Mouse (Mus musculus): ENCODE data around the gene Ppard. TPM values are rescaled to one million over a fixed set of nuclear protein-coding genes. Genes with fewer than 3 reads are reported as not detected.
"Not testable (repeated sequence)": the region's sequence is repeated elsewhere in the genome, so short reads cannot be mapped to it uniquely, and the experiment has no call there.

The Ppard gene
- polyA plus RNA-seq, 1 experiment from 2014 or later: 1.5 TPM

DNA sequence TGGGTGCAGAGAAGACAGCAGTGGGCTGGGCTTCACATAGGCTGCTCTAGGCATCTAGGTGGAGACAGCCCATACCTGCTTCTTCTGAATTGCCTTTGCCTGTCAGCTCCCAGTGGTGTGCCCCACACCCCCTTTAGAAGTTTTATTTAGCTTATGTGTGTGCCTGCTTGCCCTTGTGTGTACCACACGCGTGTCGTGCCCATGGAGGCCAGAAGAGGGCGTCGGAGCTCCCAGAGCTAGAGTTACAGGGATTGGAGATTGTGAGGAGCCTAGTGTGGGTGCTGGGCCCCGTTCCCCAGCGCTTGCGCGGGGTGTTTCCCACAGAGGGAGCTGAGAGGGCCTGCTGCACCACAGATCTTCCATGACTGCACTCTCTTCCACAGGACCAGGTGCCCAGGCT, 84.0 kb downstream of the Ppard start:
- H3K36me3 ChIP-seq: peaks cover 60% of the 10 kb centered on the region
- no peak overlapping the region for H3K27ac ChIP-seq (replicated peaks)

DNA sequence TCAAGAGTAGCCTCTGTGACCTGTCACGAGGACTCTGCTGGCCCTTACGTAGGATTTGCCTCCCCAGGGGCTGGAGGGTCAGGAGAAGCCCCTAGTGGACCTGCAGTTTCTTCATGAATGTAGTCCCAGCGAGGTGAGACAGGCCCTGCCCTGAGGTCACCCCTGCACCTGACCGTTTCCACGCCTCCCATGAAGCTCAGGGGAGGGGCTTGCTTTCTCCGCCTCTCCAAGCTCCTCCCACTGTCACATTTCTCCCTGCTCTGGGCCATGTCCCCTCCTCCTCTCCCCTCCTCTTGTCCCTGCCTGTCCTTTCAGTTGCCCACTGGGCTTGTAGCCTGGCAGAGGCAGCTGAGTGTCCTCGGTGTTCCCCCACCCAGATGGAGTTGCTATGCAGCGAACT, 84.6 kb downstream of the Ppard start:
- no peak for DNase-seq (ENCODE audit: low spot score)
- Histone ChIP-seq H3K4me3 (no peak overlapping the region), H3K27ac (replicated peaks) (no peak overlapping the region), H3K4me1 (peaks cover 42% of the 10 kb centered on the region), H3K9me3 (replicated peaks) (no peaks in the 10 kb centered on the region), H3K27me3 (ENCODE audit: low read depth, poor library complexity, severe bottlenecking) (no peaks in the 10 kb centered on the region), H3K36me3 (peaks cover 67% of the 10 kb centered on the region)
- 49% methylated on average over 8 of the region's 8 CpGs for WGBS

More for the DNA sequence above, 84.0 kb downstream of the Ppard start:
- no peaks in the 10 kb centered on the region for H3K27me3 ChIP-seq (ENCODE audit: low read depth, poor library complexity, severe bottlenecking)
- peaks cover 42% of the 10 kb centered on the region for H3K4me1 ChIP-seq
- no peaks in the 10 kb centered on the region for H3K9me3 ChIP-seq (replicated peaks)
- no peak for DNase-seq (ENCODE audit: low spot score)
- WGBS: 93% methylated on average over 9 of the region's 9 CpGs
- no peak overlapping the region; the same call in 1 of the 2 replicates for H3K4me3 ChIP-seq

DNA sequence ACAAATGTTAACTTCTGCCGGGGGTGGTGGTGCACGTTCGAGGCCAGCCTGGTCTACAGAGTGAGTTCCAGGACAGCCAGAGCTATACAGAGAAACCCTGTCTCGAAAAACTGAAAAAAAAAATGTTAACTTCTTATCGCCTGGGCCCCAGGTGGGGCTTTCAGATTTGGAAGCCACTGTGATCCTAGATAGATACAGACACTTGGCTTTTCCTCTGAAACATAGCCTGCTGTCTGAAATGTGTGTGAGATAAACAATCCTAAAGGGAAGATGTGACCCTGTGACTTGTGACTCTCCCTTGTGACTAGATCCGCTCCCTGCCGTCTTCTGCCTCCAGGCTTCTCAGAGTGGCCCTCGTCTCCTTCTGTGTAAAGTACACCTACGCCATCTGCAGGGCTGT, 85.2 kb downstream of the Ppard start:
- Histone ChIP-seq H3K9me3 (replicated peaks) (no peaks in the 10 kb centered on the region), H3K36me3 (peaks cover 73% of the 10 kb centered on the region), H3K27me3 (ENCODE audit: low read depth, poor library complexity, severe bottlenecking) (no peaks in the 10 kb centered on the region), H3K4me1 (peaks cover 39% of the 10 kb centered on the region), H3K27ac (replicated peaks) (no peak overlapping the region), H3K4me3 (no peak overlapping the region)
- WGBS: 85% methylated on average over 9 of the region's 9 CpGs
- DNase-seq (ENCODE audit: low spot score): no peak

DNA sequence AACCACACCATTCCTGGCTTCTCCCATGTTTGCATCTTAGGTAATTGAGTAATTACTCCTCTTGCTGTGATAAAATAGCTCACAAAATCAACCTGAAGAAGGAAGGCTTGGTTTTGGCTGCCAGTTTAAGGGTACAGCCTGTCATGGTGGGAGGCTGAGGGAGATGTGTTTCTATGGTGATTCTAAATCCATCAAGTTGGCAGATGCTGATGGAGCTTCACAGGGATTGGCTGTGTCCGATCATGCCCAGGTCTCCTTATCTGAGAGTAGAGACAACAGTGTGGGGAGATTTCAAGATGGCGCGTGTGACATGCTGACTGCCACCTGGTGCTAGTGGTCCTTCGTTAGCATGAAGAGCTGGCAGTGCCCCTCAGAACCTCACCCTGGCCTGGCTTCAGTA, 89.2 kb downstream of the Ppard start:
- H3K27ac ChIP-seq (replicated peaks): no peak overlapping the region
- H3K36me3 ChIP-seq: peaks cover 94% of the 10 kb centered on the region
- H3K4me1 ChIP-seq: peaks cover 8% of the 10 kb centered on the region; the same call in 1 of the 2 replicates
- no peaks in the 10 kb centered on the region for H3K27me3 ChIP-seq (ENCODE audit: low read depth, poor library complexity, severe bottlenecking)
- H3K4me3 ChIP-seq: no peak overlapping the region
- DNase-seq (ENCODE audit: low spot score): no peak
- WGBS: 97% methylated on average over 4 of the region's 4 CpGs
- H3K9me3 ChIP-seq (replicated peaks): peaks cover 7% of the 10 kb centered on the region

DNA sequence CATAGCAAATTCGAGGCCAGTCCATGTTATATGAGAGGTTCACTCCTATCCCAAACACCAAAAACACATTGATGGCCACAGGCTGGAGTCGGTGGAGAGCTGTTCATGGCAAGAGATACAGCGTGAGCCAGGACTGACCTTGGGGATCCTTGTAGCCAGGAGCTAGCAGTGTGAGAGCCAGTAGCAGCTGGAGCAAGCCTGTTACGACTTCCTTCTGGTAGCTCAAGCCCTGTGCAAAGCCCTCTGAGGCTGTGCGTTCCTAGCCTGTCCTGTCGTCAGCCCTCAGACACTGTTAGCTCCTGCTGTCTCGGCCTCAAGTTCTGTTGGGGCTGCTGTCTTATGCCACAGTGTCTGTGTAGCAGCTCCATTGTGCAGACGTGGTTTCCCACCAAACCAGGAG, 91.3 kb downstream of the Ppard start:
- 91% methylated on average over 8 of the region's 8 CpGs for WGBS
- H3K36me3 ChIP-seq: peaks cover 77% of the 10 kb centered on the region

DNA sequence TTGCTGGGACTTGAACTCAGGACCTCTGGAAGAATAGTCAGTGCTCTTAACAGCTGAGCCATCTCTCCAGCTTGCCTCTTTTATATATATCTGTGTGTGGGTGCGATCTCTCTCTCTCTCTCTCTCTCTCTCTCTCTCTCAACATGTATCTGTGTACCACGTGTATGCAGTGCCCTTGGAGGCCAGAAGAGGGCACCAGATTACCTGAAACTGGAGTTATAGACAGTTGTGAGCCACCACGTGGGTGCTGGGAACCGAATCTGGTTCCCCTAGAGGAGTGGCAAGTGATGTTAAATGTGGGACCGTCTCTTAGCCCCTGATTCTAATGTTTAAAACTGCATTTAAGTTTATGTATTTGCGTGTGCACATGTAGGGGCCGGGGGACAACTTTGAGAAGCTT, 91.9 kb downstream of the Ppard start:
- not testable (repeated sequence) for H3K9me3 ChIP-seq (replicated peaks); DNase-seq (ENCODE audit: low spot score); H3K4me3 ChIP-seq; H3K27me3 ChIP-seq (ENCODE audit: low read depth, poor library complexity, severe bottlenecking); H3K27ac ChIP-seq (replicated peaks)
- 92% methylated on average over 7 of the region's 7 CpGs for WGBS
- Histone ChIP-seq H3K36me3 (peaks cover 77% of the 10 kb centered on the region), H3K4me1 (peaks cover 20% of the 10 kb centered on the region)

More for the DNA sequence above, 91.3 kb downstream of the Ppard start:
- no peak overlapping the region for H3K27ac ChIP-seq (replicated peaks)
- H3K27me3 ChIP-seq (ENCODE audit: low read depth, poor library complexity, severe bottlenecking): no peaks in the 10 kb centered on the region
- peaks cover 15% of the 10 kb centered on the region for H3K4me1 ChIP-seq
- no peak for DNase-seq (ENCODE audit: low spot score)
- peaks cover 7% of the 10 kb centered on the region for H3K9me3 ChIP-seq (replicated peaks)
- H3K4me3 ChIP-seq: 0 out of 2 replicates have a peak overlapping the region, but pooled peaks have one; percentile 11

DNA sequence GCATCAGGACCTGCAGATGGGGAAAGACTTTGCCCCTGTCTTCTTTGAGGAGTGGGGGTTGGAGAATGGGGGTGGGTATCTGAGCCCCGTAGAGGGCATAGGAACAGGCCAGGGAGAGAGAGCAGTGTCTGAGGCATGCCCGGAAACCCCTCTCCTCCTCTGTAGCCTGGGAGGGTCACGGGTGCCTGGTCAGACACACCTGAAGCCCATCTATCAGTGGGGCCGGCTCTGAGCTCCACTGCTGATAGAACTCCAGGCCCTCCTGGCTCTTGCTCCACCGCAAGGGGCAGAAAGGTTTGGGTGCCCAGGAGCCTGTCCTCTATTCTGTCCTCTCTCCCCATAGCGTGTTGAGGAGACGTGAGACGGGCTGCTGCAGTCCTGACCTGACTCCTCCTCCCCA, 93.3 kb downstream of the Ppard start:
- 88% methylated on average over 8 of the region's 8 CpGs for WGBS
- Histone ChIP-seq H3K4me3 (no peak overlapping the region), H3K27me3 (ENCODE audit: low read depth, poor library complexity, severe bottlenecking) (no peaks in the 10 kb centered on the region), H3K9me3 (replicated peaks) (peaks cover 7% of the 10 kb centered on the region), H3K4me1 (peaks cover 31% of the 10 kb centered on the region), H3K36me3 (peaks cover 80% of the 10 kb centered on the region), H3K27ac (replicated peaks) (no peak overlapping the region)
- DNase-seq (ENCODE audit: low spot score): no peak

DNA sequence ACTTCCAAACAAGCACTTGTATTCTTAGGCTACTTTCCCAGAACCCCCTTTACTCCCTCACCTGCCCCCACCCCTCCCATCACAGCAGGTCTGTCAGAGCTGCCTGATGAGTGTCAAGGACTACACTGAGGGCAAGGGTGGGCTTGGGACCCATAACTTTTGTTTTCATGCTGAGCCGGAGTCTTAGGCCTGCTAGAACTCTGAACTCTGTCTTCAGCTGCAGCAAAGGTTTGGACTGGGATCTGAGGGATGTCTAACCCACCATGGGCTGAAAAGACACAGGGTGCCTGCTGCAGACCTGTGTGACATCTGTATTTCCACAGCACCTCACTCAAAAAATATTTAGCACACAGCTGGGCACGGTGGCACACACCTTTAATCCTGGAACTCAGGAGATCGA, 94.5 kb downstream of the Ppard start:
- 83% methylated on average over 3 of the region's 3 CpGs for WGBS
- peaks cover 37% of the 10 kb centered on the region for H3K4me1 ChIP-seq
- peaks cover 7% of the 10 kb centered on the region for H3K9me3 ChIP-seq (replicated peaks)
- DNase-seq (ENCODE audit: low spot score): no peak
- H3K36me3 ChIP-seq: peaks cover 80% of the 10 kb centered on the region
- no peak overlapping the region for H3K4me3 ChIP-seq
- H3K27ac ChIP-seq (replicated peaks): peak overlapping the region; percentile 97
- no peaks in the 10 kb centered on the region for H3K27me3 ChIP-seq (ENCODE audit: low read depth, poor library complexity, severe bottlenecking)

DNA sequence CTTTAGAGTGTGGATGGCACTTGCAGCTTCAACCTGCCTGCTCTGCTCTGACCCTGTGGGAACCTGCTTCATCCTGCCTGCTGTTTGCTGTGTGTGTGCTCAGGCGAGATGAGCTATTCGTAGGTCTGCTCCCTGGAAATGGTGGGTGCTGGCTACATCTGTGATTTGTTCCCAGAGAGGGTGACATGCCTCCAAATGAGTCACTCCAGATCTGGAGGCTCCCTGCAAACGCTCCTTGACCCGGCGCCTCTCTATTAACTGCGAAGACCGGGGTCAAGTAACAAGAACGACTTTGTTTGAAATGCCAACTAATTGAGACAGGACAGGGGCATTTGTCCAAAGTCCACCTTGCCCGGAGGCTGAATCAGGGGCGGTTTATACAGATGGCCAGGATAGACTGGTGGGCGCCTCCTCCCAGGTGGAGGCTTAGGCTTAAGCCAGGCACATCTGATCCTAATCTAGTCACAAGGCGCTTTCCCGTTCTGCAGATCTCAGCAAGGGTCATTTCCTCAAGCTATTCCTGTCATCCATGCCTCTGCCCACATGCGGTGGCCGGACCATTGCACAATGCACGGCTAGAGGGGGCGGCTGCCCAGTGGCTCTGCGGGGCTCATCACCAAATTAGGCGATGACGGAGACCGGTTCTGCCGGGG, 95.3 kb downstream of the Ppard start:
- Histone ChIP-seq H3K27ac (replicated peaks) (peak overlapping the region; percentile 97), H3K9me3 (replicated peaks) (peaks cover 7% of the 10 kb centered on the region), H3K36me3 (peaks cover 80% of the 10 kb centered on the region), H3K4me3 (peak overlapping the region; percentile 100), H3K4me1 (peaks cover 45% of the 10 kb centered on the region), H3K27me3 (ENCODE audit: low read depth, poor library complexity, severe bottlenecking) (no peaks in the 10 kb centered on the region)
- WGBS: 11% methylated on average over 22 of the region's 22 CpGs
- no peak for DNase-seq (ENCODE audit: low spot score)

DNA sequence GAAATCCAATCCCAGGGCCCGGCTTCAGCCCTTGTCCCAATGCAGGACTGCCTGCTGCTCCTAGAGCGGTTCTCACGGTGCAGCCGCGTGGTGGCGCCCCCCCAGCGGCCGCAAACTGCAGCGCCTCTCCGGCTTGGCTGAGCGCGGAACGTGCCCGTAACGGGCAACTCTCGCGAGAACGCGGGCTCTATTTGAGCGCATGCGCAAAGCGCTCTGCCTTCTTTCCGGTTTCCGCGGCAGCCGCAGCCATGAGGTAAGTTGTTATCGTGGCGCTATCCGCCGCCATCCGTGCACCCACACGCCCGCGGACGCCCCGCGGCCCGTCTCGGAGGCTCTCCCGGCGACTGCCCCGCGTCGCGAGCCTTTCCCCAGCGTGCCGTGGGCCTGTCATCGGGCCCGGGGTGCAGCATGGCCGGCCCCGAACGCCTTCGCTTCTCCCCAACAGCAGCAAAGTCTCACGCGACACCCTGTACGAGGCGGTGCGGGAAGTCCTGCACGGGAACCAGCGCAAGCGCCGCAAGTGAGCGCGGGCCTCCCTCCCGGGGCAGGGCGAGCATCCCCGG, 95.9 kb downstream of the Ppard start, which contains the start of gene Rpl10a:
Gene Rpl10a, plus strand, starts transcription at position 106 of the 563 bp plus-strand sequence.
- Histone ChIP-seq H3K9me3 (replicated peaks) (peaks cover 7% of the 10 kb centered on the region), H3K4me3 (peak within 1 kb of the TSS; percentile 100), H3K27me3 (ENCODE audit: low read depth, poor library complexity, severe bottlenecking) (peaks cover 3% of the 10 kb centered on the region; the same call in 1 of the 2 replicates), H3K36me3 (peaks cover 81% of the 10 kb centered on the region), H3K27ac (replicated peaks) (peak within 1 kb of the TSS; percentile 97), H3K4me1 (peaks cover 52% of the 10 kb centered on the region)
- DNase-seq (ENCODE audit: low spot score): peak; percentile 97
- WGBS: under 1% methylated on average over 67 of the region's 67 CpGs

DNA sequence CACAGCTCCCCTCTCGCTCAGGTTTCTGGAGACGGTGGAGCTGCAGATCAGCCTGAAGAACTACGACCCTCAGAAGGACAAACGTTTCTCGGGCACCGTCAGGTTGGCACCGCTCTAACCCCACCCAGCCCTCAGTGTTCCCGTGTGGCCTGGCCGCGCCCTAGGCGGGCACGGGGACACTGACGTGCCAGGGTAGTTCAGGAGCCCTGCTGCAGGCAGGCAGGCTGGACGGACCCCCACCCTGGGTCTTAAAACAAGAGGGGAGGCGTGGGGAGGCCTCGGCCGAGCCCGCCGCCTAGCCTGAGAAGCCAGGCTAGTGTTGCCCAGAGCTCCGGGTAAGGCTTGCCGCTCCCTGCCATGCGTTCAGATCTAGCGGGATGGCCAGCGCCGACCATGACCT, 96.4 kb downstream of the Ppard start:
- peak; percentile 52 for DNase-seq (ENCODE audit: low spot score)

DNA sequence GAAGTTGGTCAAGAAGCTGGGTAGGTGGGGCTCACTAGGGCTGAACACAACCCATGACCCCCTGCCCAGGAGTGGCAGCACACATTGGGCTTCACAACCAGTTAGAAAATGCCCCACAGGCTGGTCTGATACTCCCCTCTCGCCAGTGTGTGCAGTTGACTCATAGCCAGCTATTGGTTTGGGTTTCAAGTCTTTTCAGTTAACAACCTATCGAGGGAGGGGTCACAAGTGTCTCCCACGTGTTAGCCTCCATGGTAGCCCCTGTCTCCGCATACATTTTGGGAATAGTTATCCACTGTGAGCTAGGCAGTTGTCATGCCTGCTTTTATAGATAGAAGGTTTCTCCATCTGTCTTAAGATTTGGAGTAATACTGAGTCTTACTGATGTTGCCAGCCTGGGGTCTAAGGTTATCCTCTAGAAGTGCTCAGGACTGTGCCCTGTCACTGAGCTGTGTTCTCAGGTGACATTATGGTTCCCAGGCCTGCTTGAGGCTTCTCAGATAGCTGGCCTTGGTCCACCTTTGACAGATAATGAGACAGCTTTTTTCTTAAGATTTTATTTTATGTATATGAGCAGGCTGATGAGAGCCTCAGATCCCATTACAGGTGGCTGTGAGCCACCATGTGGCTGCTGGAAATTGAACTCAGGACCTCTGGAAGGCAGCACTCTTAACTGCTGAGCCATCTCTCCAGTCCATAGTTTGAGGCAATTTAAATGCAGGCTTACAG, 97.2 kb downstream of the Ppard start:
- 12% methylated on average over 4 of the region's 4 CpGs for WGBS
- Histone ChIP-seq H3K4me1 (peaks cover 62% of the 10 kb centered on the region), H3K27ac (replicated peaks) (peak overlapping the region; percentile 97), H3K4me3 (peak overlapping the region; percentile 100), H3K27me3 (ENCODE audit: low read depth, poor library complexity, severe bottlenecking) (peaks cover 4% of the 10 kb centered on the region; the same call in 1 of the 2 replicates), H3K36me3 (peaks cover 81% of the 10 kb centered on the region), H3K9me3 (replicated peaks) (peaks cover 2% of the 10 kb centered on the region)
- DNase-seq (ENCODE audit: low spot score): no peak

More for the DNA sequence above, 96.4 kb downstream of the Ppard start:
- Histone ChIP-seq H3K27ac (replicated peaks) (peak overlapping the region; percentile 97), H3K4me1 (peaks cover 56% of the 10 kb centered on the region), H3K27me3 (ENCODE audit: low read depth, poor library complexity, severe bottlenecking) (peaks cover 4% of the 10 kb centered on the region; the same call in 1 of the 2 replicates), H3K4me3 (peak overlapping the region; percentile 100), H3K36me3 (peaks cover 83% of the 10 kb centered on the region), H3K9me3 (replicated peaks) (peaks cover 7% of the 10 kb centered on the region)
- under 1% methylated on average over 25 of the region's 25 CpGs for WGBS

DNA sequence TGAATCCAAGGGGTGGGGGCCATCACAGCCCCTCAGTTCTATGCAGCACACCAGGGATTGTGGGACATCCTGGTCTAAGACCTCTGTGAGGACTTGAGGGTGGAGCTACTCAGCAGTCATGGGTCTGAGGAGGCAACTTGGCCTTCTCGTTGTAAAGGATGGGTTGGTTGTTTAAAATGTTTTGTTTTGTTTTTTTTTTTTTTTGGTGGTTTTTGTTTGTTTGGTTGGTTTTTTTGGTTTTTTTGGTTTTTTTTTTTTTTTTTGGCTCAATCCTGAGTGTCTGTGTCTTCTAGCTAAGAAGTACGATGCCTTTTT, 97.7 kb downstream of the Ppard start:
- Histone ChIP-seq H3K27ac (replicated peaks) (peak overlapping the region; percentile 97; the same call in 1 of the 2 replicates), H3K4me1 (peaks cover 63% of the 10 kb centered on the region), H3K9me3 (replicated peaks) (no peaks in the 10 kb centered on the region), H3K27me3 (ENCODE audit: low read depth, poor library complexity, severe bottlenecking) (peaks cover 4% of the 10 kb centered on the region; the same call in 1 of the 2 replicates), H3K36me3 (peaks cover 81% of the 10 kb centered on the region), H3K4me3 (peak overlapping the region; percentile 100)
- no peak for DNase-seq (ENCODE audit: low spot score)
- 65% methylated on average over 2 of the region's 2 CpGs for WGBS

Data from midbrain, embryonic 10.5 days (tissue).